Mouse (Mus musculus) brain, embryonic 14.5 days (tissue): ENCODE measurements around the gene Rgs7bp. TPM values are rescaled to one million over a fixed set of nuclear protein-coding genes. Genes with fewer than 3 reads are reported as not detected.
A peak's percentile ranks its signal among the peaks of the same experiment; 100 is the strongest.

Source experiments
- DNase-seq: peaks from one replicate; pipeline ENCODE4 v3.0.0-alpha.2; 2011; ENCODE audit warnings: low read depth
- CTCF ChIP-seq: fragments of 200-500 bp; IDR thresholded peaks from 2 replicates; pipeline ENCODE4 v1.5.1; 2012; ENCODE audit warnings: inconsistent platforms, mild to moderate bottlenecking, moderate library complexity, borderline replicate concordance; ENCODE audit not compliant: insufficient read depth, insufficient read length; ENCODE audit errors: extremely low read depth
- POLR2A ChIP-seq: fragments of 200-500 bp; IDR thresholded peaks from 2 replicates; pipeline ENCODE4 v1.6.1; 2012; ENCODE audit warnings: mild to moderate bottlenecking, inconsistent platforms, borderline replicate concordance; ENCODE audit not compliant: poor library complexity, insufficient read depth, insufficient read length, severe bottlenecking; ENCODE audit errors: extremely low read depth
- polyA plus RNA-seq: library from polyadenylated mRNA; depleted of rRNA; stranded (reverse); fragments of >200 nt; gene quantifications from 2 replicates; pipeline ENCODE4 v1.2.3, GENCODE M21; 2012

Gene Rgs7bp
- polyA plus RNA-seq, 1 experiment: 5.0 TPM

DNA sequence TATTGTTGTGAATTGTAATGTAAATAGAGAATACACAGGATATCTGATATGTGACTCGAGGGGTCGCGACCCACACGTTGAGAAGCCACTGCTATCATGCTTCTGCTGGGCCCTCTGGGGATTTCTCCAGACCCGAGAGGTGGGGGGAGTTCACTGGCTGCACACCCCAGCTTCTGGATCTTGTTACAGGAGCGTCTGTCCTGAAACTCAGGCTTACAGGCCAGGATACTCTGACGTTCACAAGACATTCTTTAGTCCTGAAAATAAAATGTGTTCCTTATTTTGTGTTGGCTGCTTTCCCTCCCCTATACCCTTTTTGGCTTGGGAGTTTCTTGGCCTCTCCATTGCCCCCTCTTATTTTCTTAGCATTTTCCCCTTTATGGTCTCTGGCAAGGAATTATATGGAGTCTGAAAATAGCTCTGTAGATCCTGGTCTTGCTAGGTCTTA, 65.9 kb downstream of the Rgs7bp start:
- no peak for DNase-seq
- TF ChIP-seq POLR2A (no peak), CTCF (no peak)

GRCm38 (mm10) chr13:104988009-104988540, 66.7 kb downstream of the Rgs7bp start:
- no peak for TF ChIP-seq CTCF
- no peak for TF ChIP-seq POLR2A
- DNase-seq: no peak

DNA sequence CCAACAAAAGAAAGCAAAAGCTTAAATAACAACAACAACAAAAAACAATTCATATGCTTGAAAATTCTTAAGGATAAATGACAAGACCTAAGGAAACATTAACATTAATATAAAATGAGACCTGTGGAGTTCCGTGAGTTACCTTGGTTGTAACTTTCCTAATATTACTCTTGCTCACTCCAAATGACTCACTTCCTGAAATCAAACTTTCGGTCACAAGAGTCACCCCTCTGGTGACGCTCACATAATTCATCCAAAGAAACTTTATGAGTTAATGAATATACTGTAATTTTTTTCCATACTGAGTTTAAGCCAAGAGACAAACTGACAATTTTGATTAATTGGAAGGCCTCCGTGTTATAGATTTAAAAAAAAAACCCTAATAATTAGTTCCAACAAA, 69.0 kb downstream of the Rgs7bp start:
- DNase-seq: no peak
- no peak for TF ChIP-seq CTCF
- TF ChIP-seq POLR2A: no peak

DNA sequence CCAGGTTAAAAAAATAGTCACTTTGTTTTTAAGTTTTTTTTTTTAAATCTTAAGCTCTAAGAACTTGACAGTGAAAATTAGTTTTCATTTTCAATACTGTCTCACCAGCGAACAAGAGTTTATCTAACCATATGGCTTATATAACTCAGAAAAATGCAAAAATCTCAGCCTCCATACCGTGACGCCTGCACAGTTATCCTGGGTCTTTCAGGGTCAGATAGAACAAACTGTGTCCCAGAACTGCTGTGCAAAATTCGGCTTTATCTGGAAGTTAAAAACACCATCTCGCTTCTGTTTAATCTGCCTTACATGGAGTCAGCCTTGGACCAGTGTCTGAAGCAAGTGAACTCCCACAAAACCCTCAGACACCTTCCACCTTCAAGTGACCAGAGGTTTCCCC, 70.7 kb downstream of the Rgs7bp start:
- no peak for TF ChIP-seq CTCF
- no peak for TF ChIP-seq POLR2A
- DNase-seq: no peak

DNA sequence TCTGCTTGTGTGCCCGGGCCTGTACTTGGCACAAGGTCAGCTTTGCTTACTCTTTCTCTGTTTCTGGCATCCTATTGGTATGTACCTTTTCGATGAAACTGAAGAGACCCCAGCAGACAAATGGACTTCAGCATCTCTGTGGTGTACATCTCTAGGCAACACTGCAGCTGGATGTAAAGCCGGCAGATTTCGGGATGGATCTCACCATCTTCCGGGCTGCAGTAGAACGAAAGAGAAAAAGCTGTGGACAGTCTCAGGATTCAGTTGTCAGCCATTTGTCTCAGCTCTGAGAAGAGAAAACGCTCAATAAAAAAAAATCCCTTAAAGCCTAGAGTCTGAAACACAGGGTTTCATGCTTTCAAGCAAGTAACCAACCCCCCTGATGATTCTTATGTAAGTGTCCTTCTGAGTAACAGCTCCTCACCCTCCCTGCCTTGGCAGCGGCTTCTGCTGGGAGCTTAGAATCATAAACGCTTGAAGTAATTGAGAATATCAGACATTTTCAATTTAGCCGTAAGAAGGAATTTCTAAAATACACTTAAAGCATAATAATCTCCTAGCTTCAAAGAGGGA, 71.9 kb downstream of the Rgs7bp start:
- no peak for DNase-seq
- TF ChIP-seq POLR2A: no peak
- no peak for TF ChIP-seq CTCF

DNA sequence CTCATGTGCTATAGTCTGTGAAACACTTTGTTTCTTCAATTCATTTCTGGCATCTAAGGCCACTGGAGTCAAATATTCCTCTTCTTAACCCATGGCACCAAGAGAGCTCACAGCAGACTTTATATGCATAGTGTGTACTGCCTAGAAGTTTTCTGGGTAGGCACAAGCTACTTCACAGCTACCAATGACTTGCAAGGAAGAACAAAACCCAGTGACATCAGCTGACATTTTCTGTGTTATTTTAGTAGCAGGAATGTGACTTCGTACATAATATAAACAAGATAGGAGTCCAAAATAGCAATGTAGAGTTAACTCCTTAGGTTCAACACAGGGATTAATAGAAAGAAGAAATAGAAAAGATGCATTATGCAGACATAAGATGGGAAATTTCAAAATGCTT, 76.6 kb downstream of the Rgs7bp start:
- TF ChIP-seq POLR2A (no peak), CTCF (no peak)
- no peak for DNase-seq

GRCm38 (mm10) chr13:104967486-104967885, 87.2 kb downstream of the Rgs7bp start:
- DNase-seq: no peak
- no peak for TF ChIP-seq CTCF
- TF ChIP-seq POLR2A: no peak

DNA sequence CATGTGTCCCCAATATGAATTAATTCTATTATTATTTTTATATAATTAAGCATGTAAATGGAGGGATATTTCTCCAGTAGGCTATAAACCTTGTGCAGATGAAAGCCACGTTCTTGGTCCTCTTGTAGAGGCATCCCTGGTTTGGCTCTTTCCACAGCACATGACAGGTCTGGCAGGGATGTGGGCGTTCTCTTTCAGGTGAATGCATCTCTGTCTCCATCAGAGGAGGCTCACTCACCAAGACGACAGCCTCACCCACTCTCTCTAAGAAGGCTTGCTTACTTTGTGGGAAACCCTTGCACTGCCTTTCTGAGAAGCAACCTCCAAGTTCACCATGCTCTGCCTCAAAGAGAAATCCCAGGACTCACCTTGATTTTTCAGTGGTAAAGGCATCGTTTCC, 91.0 kb downstream of the Rgs7bp start:
- no peak for DNase-seq
- TF ChIP-seq CTCF (no peak), POLR2A (no peak)

- DNase-seq: peak; percentile 87
- no peak for TF ChIP-seq POLR2A
- TF ChIP-seq CTCF: no peak
Measured at GRCm38 (mm10) chr13:104962716-104963411, 91.9 kb downstream of the Rgs7bp start.

- DNase-seq: no peak
- TF ChIP-seq CTCF (no peak), POLR2A (no peak)
Measured at GRCm38 (mm10) chr13:104962166-104962565, 92.6 kb downstream of the Rgs7bp start.

DNA sequence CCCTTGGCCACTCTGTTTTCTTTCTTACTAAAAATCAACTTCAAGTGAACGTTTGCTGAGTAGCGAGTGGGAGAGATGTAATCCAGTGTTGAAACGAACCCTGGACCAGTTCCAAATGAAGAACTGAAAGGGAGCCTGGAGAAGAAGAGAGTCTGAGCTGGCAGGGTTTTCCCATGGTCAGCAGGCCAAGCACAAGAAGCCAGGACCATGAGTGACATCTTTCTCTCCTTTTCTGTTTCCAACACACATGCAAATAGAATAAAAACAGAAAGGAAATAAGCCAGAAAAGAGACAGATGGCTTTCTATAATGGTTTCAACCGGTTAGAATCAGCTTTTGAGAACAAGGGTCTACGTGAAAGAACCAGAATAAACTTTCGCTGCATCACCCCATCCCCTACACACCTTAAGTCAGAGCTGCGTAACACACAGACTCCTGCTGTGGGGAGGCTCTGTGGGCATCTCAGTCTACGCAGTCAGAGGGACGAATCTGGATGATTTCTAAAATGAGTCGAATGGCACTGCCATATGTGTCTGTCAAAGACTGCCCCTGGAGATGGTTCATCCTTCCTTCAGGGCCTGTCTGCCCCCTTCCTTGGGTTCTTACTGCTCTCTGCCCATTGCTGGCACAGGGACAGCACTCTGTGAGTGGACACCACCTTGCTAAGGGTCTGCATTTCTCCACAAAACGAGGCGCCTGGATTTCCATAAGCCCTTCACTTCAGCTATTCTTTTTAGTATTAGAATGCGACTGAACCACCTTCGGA, 93.6 kb downstream of the Rgs7bp start:
- no peak for TF ChIP-seq CTCF
- TF ChIP-seq POLR2A: no peak
- DNase-seq: peak; percentile 64

GRCm38 (mm10) chr13:104960206-104960928, 94.4 kb downstream of the Rgs7bp start:
- no peak for DNase-seq
- TF ChIP-seq POLR2A (no peak), CTCF (no peak)
